Mouse (Mus musculus): ENCODE results near the gene Fam129a.
"Not testable (repeated sequence)": the region's sequence is repeated elsewhere in the genome, so short reads cannot be mapped to it uniquely, and the experiment has no call there.

- not testable (repeated sequence) for TF ChIP-seq CTCF (conservative IDR thresholded peaks at IDR 0.05; ENCODE audit: insufficient read depth, insufficient read length, low read depth, low read length); POLR2A (IDR thresholded peaks at IDR 0.05; ENCODE audit: low read depth, low read length)
Observed at GRCm38 (mm10) chr1:151607957-151608356, 37.0 kb downstream of the Fam129a start.
